Mouse (Mus musculus): ENCODE results near the gene Cfap100. TPM values are rescaled to one million over a fixed set of nuclear protein-coding genes. Genes with fewer than 3 reads are reported as not detected.

Cfap100 gene
- total RNA-seq, 1 experiment, result 0.98 TPM

GRCm38 (mm10) chr6:90466847-90467410 is 38.3 kb upstream of the Cfap100 start:
- in situ Hi-C loops (cut with MboI; ENCODE audit: low sequenced_read_pairs in 2 of 2, unreplicated experiment in 2 of 2), result no loop called here
- Histone ChIP-seq H3K4me3 (ENCODE audit: insufficient read depth in 1 of 2, low read depth in 1 of 2, low read length in 2 of 2, poor library complexity in 1 of 2, severe bottlenecking in 1 of 2) (no peak overlapping the region), H3K4me1 (ENCODE audit: control insufficient read depth in 2 of 2, insufficient read depth in 2 of 2, low read length in 2 of 2, poor library complexity in 1 of 2) (peaks cover under 1 to 18% of the 10 kb centered on the region in 2 experiments; a peak in 1 of 4 replicates), H3K9me3 (ENCODE audit: control insufficient read depth, insufficient read depth, low read depth, low read length) (no peaks in the 10 kb centered on the region), H3K36me3 (ENCODE audit: control insufficient read depth, insufficient read depth, low read length, poor library complexity, severe bottlenecking) (peaks cover 46% of the 10 kb centered on the region), H3K27ac (ENCODE audit: insufficient read depth, low read depth, low read length, poor library complexity, severe bottlenecking) (no peak overlapping the region), H3K9ac (ENCODE audit: insufficient read depth, low read depth, low read length, poor library complexity, severe bottlenecking) (no peak overlapping the region)
- no peak for DNase-seq (ENCODE audit: low read depth, low spot score)
- TF ChIP-seq ZNF384 (IDR thresholded peaks at IDR 0.05; ENCODE audit: low read depth, low read length) (no peak), MAFK (IDR thresholded peaks at IDR 0.05; ENCODE audit: insufficient read depth, low read depth, low read length) (no peak), ZC3H11A (IDR thresholded peaks at IDR 0.05; ENCODE audit: borderline replicate concordance, low read depth, low read length) (no peak), HCFC1 (IDR thresholded peaks at IDR 0.05; ENCODE audit: borderline replicate concordance, insufficient read depth, low read length) (no peak), CHD2 (IDR thresholded peaks at IDR 0.05; ENCODE audit: low read depth, low read length) (no peak)

- H3K9me3 ChIP-seq (ENCODE audit: control insufficient read depth, insufficient read depth, low read depth, low read length), result no peaks in the 10 kb centered on the region
- H3K4me1 ChIP-seq (ENCODE audit: control insufficient read depth in 2 of 2, insufficient read depth in 2 of 2, low read length in 2 of 2, poor library complexity in 1 of 2), result peaks cover 2 to 20% of the 10 kb centered on the region in 2 experiments; a peak in 1 of 4 replicates
- H3K27ac ChIP-seq (ENCODE audit: insufficient read depth, low read depth, low read length, poor library complexity, severe bottlenecking), result no peak overlapping the region
- in situ Hi-C loops (cut with MboI; ENCODE audit: low sequenced_read_pairs in 2 of 2, unreplicated experiment in 2 of 2), result no loop called here
- no peak overlapping the region for H3K4me3 ChIP-seq (ENCODE audit: insufficient read depth in 1 of 2, low read depth in 1 of 2, low read length in 2 of 2, poor library complexity in 1 of 2, severe bottlenecking in 1 of 2)
- no peak overlapping the region for H3K9ac ChIP-seq (ENCODE audit: insufficient read depth, low read depth, low read length, poor library complexity, severe bottlenecking)
- TF ChIP-seq CHD2 (IDR thresholded peaks at IDR 0.05; ENCODE audit: low read depth, low read length) (no peak), HCFC1 (IDR thresholded peaks at IDR 0.05; ENCODE audit: borderline replicate concordance, insufficient read depth, low read length) (no peak), ZC3H11A (IDR thresholded peaks at IDR 0.05; ENCODE audit: borderline replicate concordance, low read depth, low read length) (no peak)
- DNase-seq (ENCODE audit: low read depth, low spot score), result no peak
- peaks cover 44% of the 10 kb centered on the region for H3K36me3 ChIP-seq (ENCODE audit: control insufficient read depth, insufficient read depth, low read length, poor library complexity, severe bottlenecking)
Observed at GRCm38 (mm10) chr6:90466079-90466478, 37.5 kb upstream of the Cfap100 start.

GRCm38 (mm10) chr6:90465028-90465640 is 36.5 kb upstream of the Cfap100 start:
- TF ChIP-seq ZC3H11A (IDR thresholded peaks at IDR 0.05; ENCODE audit: borderline replicate concordance, low read depth, low read length) (no peak), MAFK (IDR thresholded peaks at IDR 0.05; ENCODE audit: insufficient read depth, low read depth, low read length) (no peak), CHD2 (IDR thresholded peaks at IDR 0.05; ENCODE audit: low read depth, low read length) (no peak), ZNF384 (IDR thresholded peaks at IDR 0.05; ENCODE audit: low read depth, low read length) (no peak), HCFC1 (IDR thresholded peaks at IDR 0.05; ENCODE audit: borderline replicate concordance, insufficient read depth, low read length) (no peak)
- H3K9me3 ChIP-seq (ENCODE audit: control insufficient read depth, insufficient read depth, low read depth, low read length), result no peaks in the 10 kb centered on the region
- H3K9ac ChIP-seq (ENCODE audit: insufficient read depth, low read depth, low read length, poor library complexity, severe bottlenecking), result no peak overlapping the region
- no peak for DNase-seq (ENCODE audit: low read depth, low spot score)
- no peak overlapping the region for H3K27ac ChIP-seq (ENCODE audit: insufficient read depth, low read depth, low read length, poor library complexity, severe bottlenecking)
- in situ Hi-C loops (cut with MboI; ENCODE audit: low sequenced_read_pairs in 2 of 2, unreplicated experiment in 2 of 2), result no loop called here
- H3K4me3 ChIP-seq (ENCODE audit: insufficient read depth in 1 of 2, low read depth in 1 of 2, low read length in 2 of 2, poor library complexity in 1 of 2, severe bottlenecking in 1 of 2), result no peak overlapping the region
- peaks cover 43% of the 10 kb centered on the region for H3K36me3 ChIP-seq (ENCODE audit: control insufficient read depth, insufficient read depth, low read length, poor library complexity, severe bottlenecking)
- H3K4me1 ChIP-seq (ENCODE audit: control insufficient read depth in 2 of 2, insufficient read depth in 2 of 2, low read length in 2 of 2, poor library complexity in 1 of 2), result peaks cover 2 to 17% of the 10 kb centered on the region in 2 experiments; a peak in 1 of 4 replicates

GRCm38 (mm10) chr6:90463890-90464421 is 35.4 kb upstream of the Cfap100 start:
- H3K27ac ChIP-seq (ENCODE audit: insufficient read depth, low read depth, low read length, poor library complexity, severe bottlenecking), result no peak overlapping the region

More at GRCm38 (mm10) chr6:90463890-90464421, 35.4 kb upstream of the Cfap100 start:
- H3K9me3 ChIP-seq (ENCODE audit: control insufficient read depth, insufficient read depth, low read depth, low read length), result no peaks in the 10 kb centered on the region
- H3K9ac ChIP-seq (ENCODE audit: insufficient read depth, low read depth, low read length, poor library complexity, severe bottlenecking), result peak overlapping the region; percentile 90
- H3K4me3 ChIP-seq (ENCODE audit: insufficient read depth in 1 of 2, low read depth in 1 of 2, low read length in 2 of 2, poor library complexity in 1 of 2, severe bottlenecking in 1 of 2), result peak overlapping the region; percentile 70 to 95
- H3K36me3 ChIP-seq (ENCODE audit: control insufficient read depth, insufficient read depth, low read length, poor library complexity, severe bottlenecking), result peaks cover 32% of the 10 kb centered on the region
- in situ Hi-C loops (cut with MboI; ENCODE audit: low sequenced_read_pairs in 2 of 2, unreplicated experiment in 2 of 2), result no loop called here
- TF ChIP-seq ZNF384 (IDR thresholded peaks at IDR 0.05; ENCODE audit: low read depth, low read length), result no peak
- TF ChIP-seq ZC3H11A (IDR thresholded peaks at IDR 0.05; ENCODE audit: borderline replicate concordance, low read depth, low read length), result no peak
- no peak for TF ChIP-seq HCFC1 (IDR thresholded peaks at IDR 0.05; ENCODE audit: borderline replicate concordance, insufficient read depth, low read length)
- TF ChIP-seq CHD2 (IDR thresholded peaks at IDR 0.05; ENCODE audit: low read depth, low read length), result no peak
- TF ChIP-seq MAFK (IDR thresholded peaks at IDR 0.05; ENCODE audit: insufficient read depth, low read depth, low read length), result no peak
- H3K4me1 ChIP-seq (ENCODE audit: control insufficient read depth in 2 of 2, insufficient read depth in 2 of 2, low read length in 2 of 2, poor library complexity in 1 of 2), result peaks cover 2 to 19% of the 10 kb centered on the region in 2 experiments; a peak in 1 of 4 replicates
- DNase-seq (ENCODE audit: low read depth, low spot score), result no peak

All from ES-E14 (cell line).